Mouse (Mus musculus) thymus, adult 2 months (tissue): ENCODE measurements around the gene Ankrd50.

Experiments
- CTCF ChIP-seq: fragments of 200-500 bp; IDR thresholded peaks from 2 replicates; pipeline ENCODE4 v1.5.1; 2012; ENCODE audit warnings: mild to moderate bottlenecking, control low read depth, low read length, moderate library complexity, borderline replicate concordance; ENCODE audit not compliant: control insufficient read depth, poor library complexity, insufficient read depth; ENCODE audit errors: extremely low read depth
- POLR2A ChIP-seq: fragments of 200-500 bp; IDR thresholded peaks from 2 replicates; pipeline ENCODE4 v1.6.1; 2012; ENCODE audit warnings: mild to moderate bottlenecking, low read length, control low read depth, moderate library complexity; ENCODE audit not compliant: control insufficient read depth, poor library complexity, insufficient read depth; ENCODE audit errors: extremely low read depth

GRCm38 (mm10) chr3:38490720-38491119 is 6.1 kb upstream of the Ankrd50 start:
- no peak for TF ChIP-seq CTCF
- no peak for TF ChIP-seq POLR2A
